ENCODE assay signal across 8 mouse cellular contexts in genomic region chr17:34644608-34645007, GRCm38 (mm10). TPM values are rescaled to one million over a fixed set of nuclear protein-coding genes. Genes with fewer than 3 reads are reported as not detected.
DNase-seq lines count a peak whose midpoint lies in the region; ATAC-seq and TF ChIP-seq lines count a peak whose summit lies in the region.

Gene Fkbpl (plus strand): TSS chr17:34644764.

- TF ChIP-seq CTCF in cortical plate, adult 2 months (IDR thresholded peaks at IDR 0.05; ENCODE audit: extremely low read depth, insufficient read depth, low read length): no peak

- peak; percentile 90 for DNase-seq in gastrocnemius, postnatal 10 days
- peak; percentile 99 for DNase-seq in induced T-regulatory cell, adult 2 months (ENCODE audit: low read depth)
- peak; percentile 95 to 99 for DNase-seq in left cerebral cortex, adult 9 months (ENCODE audit: low spot score in 2 of 2)
- peak; percentile 92 for DNase-seq in right cerebral cortex, postnatal 14 days
- DNase-seq in urinary bladder, postnatal 36 days (ENCODE audit: low spot score in 2 of 2): peak; percentile 95 to 96

- TF ChIP-seq POLR2A in cortical plate, adult 2 months (IDR thresholded peaks at IDR 0.05; ENCODE audit: extremely low read depth, insufficient read depth, low read length): peak; percentile 85

- peak; percentile 73 for ATAC-seq in activated CD4-positive, CD25-positive, alpha-beta regulatory T cell, adult 4 months
- ATAC-seq in megakaryocyte progenitor cell, adult 5-6 weeks (replicated peaks; ENCODE audit: poor library complexity): peak; percentile 82

- peaks cover 3% of the 10 kb centered on the region for H3K4me1 ChIP-seq in cortical plate, adult 2 months (ENCODE audit: control insufficient read depth, insufficient read depth, low read length)

- H3K27ac ChIP-seq in cortical plate, adult 2 months (ENCODE audit: insufficient read depth, low read length): no peak within 1 kb of the TSS

- H3K4me3 ChIP-seq in cortical plate, adult 2 months (ENCODE audit: insufficient read depth, low read length): peak within 1 kb of the TSS; percentile 60

RNA-seq across cellular contexts. Expression of gene Fkbpl, which starts in this region (rescaled TPM):
- 1 to 10 TPM; 3.5 to 5.4 TPM for polyA plus RNA-seq in activated CD4-positive, CD25-positive, alpha-beta regulatory T cell, adult 4 months (2017; shearing (Covaris generic))
- polyA plus RNA-seq in cortical plate, adult 2 months (2012; rRNA removed): 7.8 and 8.7 TPM in 2 replicates
- total RNA-seq in gastrocnemius, postnatal 10 days (2021): 1 to 10 TPM; 4.5 to 4.7 TPM
- 3.8 and 4.1 TPM in 2 replicates for total RNA-seq in megakaryocyte progenitor cell, adult 5-6 weeks (2015)
- total RNA-seq in megakaryocyte progenitor cell, adult 5-6 weeks (2017): 17.7 and 40.0 TPM in 2 replicates
